Comparison of ENCODE assay signal across 17 mouse cellular contexts in the genomic region with DNA sequence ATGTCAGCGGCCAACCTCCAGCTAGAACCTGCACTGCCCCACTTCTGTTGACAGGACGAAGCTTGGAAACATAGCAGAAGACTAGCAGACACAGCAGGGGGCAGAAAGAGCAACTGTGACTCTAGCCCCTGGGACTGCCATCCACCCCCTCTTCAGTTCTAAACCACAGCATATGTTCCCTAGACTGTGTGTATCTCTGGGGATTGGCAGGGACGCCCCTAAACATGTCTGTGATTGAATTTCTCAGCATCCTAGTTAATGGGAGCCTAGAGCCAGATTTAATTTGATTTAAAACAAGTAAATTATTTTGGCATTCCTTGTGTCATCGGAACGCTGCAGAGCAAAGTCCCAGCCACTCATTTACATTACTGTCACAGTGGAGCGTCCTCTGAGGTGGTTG.
DNase-seq lines count a peak whose midpoint lies in the region; ATAC-seq and TF ChIP-seq lines count a peak whose summit lies in the region.
"Had no signal": no experiment of that assay in that cellular context is flagged by ENCODE, and none has a peak within 500 bp of the region (broad histone marks: within the 10 kb centered on the region; RNA-seq: fewer than 3 reads in every experiment).

No protein-coding gene starts in this region.

- H3K27ac ChIP-seq in forebrain, embryonic 14.5 days (ENCODE audit: low read depth, low read length) = no peak overlapping the region
- no peak overlapping the region for H3K27ac ChIP-seq in forebrain, embryonic 10.5 days
- H3K27ac ChIP-seq in forebrain, embryonic 16.5 days (ENCODE audit: low read length) = no peak overlapping the region
- no peak overlapping the region for H3K27ac ChIP-seq in forebrain, postnatal 0 days (ENCODE audit: low read depth, low read length)
- H3K27ac ChIP-seq: embryonic facial prominence, embryonic 10.5 days; embryonic facial prominence, embryonic 12.5 days had no signal

- H3K9ac ChIP-seq in forebrain, embryonic 14.5 days (ENCODE audit: low read length) = no peak overlapping the region
- no peak overlapping the region for H3K9ac ChIP-seq in forebrain, embryonic 16.5 days (replicated peaks; ENCODE audit: low read depth, low read length)
- H3K9ac ChIP-seq in forebrain, postnatal 0 days = no peak overlapping the region
- H3K9ac ChIP-seq: embryonic facial prominence, embryonic 12.5 days had no signal

- H3K4me2 ChIP-seq in forebrain, embryonic 14.5 days (ENCODE audit: low read length) = no peak overlapping the region
- no peak overlapping the region for H3K4me2 ChIP-seq in forebrain, embryonic 16.5 days (ENCODE audit: low read length)
- no peak overlapping the region for H3K4me2 ChIP-seq in forebrain, postnatal 0 days (ENCODE audit: low read depth)
- H3K4me2 ChIP-seq: embryonic facial prominence, embryonic 12.5 days had no signal

- 76% methylated on average over 6 of the region's 6 CpGs for WGBS in forebrain, embryonic 14.5 days
- WGBS in forebrain, embryonic 10.5 days = 90% methylated on average over 6 of the region's 6 CpGs
- 69% methylated on average over 6 of the region's 6 CpGs for WGBS in forebrain, embryonic 16.5 days
- 60% methylated on average over 6 of the region's 6 CpGs for WGBS in forebrain, postnatal 0 days

- H3K9me3 ChIP-seq in forebrain, embryonic 14.5 days (replicated peaks; ENCODE audit: control insufficient read depth, low read length) = no peaks in the 10 kb centered on the region
- H3K9me3 ChIP-seq in forebrain, embryonic 10.5 days = no peaks in the 10 kb centered on the region
- H3K9me3 ChIP-seq in forebrain, embryonic 16.5 days (ENCODE audit: control insufficient read depth, low read length) = no peaks in the 10 kb centered on the region
- no peaks in the 10 kb centered on the region for H3K9me3 ChIP-seq in forebrain, postnatal 0 days (ENCODE audit: low read length)
- H3K9me3 ChIP-seq: embryonic facial prominence, embryonic 10.5 days; embryonic facial prominence, embryonic 12.5 days had no signal

- no peaks in the 10 kb centered on the region for H3K27me3 ChIP-seq in forebrain, embryonic 14.5 days (replicated peaks; ENCODE audit: control insufficient read depth, insufficient read depth, low read length)
- H3K27me3 ChIP-seq in forebrain, embryonic 10.5 days (ENCODE audit: poor library complexity, severe bottlenecking) = no peaks in the 10 kb centered on the region
- H3K27me3 ChIP-seq in forebrain, embryonic 16.5 days (replicated peaks; ENCODE audit: control insufficient read depth, insufficient read depth, low read length) = no peaks in the 10 kb centered on the region
- H3K27me3 ChIP-seq in forebrain, postnatal 0 days (ENCODE audit: insufficient read depth, low read length) = no peaks in the 10 kb centered on the region

- no peak for TF ChIP-seq CTCF in forebrain, postnatal 0 days (IDR thresholded peaks at IDR 0.05; ENCODE audit: low read depth)

- H3K4me3 ChIP-seq in forebrain, embryonic 14.5 days (ENCODE audit: low read depth, low read length) = no peak overlapping the region
- no peak overlapping the region for H3K4me3 ChIP-seq in forebrain, embryonic 10.5 days
- H3K4me3 ChIP-seq in forebrain, embryonic 16.5 days (replicated peaks; ENCODE audit: low read length) = no peak overlapping the region
- no peak overlapping the region for H3K4me3 ChIP-seq in forebrain, postnatal 0 days (ENCODE audit: low read depth, low read length)
- H3K4me3 ChIP-seq: embryonic facial prominence, embryonic 10.5 days; embryonic facial prominence, embryonic 12.5 days had no signal

- DNase-seq in forebrain, embryonic 14.5 days (ENCODE audit: low spot score) = peak; percentile 39
- no peak for DNase-seq in forebrain, embryonic 10.5 days (ENCODE audit: extremely low spot score, low spot score)
- no peak for DNase-seq in forebrain, postnatal 0 days
- peak; percentile 19 for DNase-seq in retina, postnatal 1 day
- no peak for DNase-seq in retina, embryonic 14.5 days (ENCODE audit: low spot score)
- no peak for DNase-seq in ovary, postnatal 14 days (ENCODE audit: low spot score)
- DNase-seq: adrenal gland, adult 2 months; adrenal gland, postnatal 10 days; adrenal gland, postnatal 25 days; cerebellum, adult 11-12 months; cerebellum, adult 2 months; cerebellum, adult 9-10 months; cerebellum, postnatal 10 days; cerebellum, postnatal 25 days had no signal

- no peaks in the 10 kb centered on the region for H3K4me1 ChIP-seq in forebrain, embryonic 14.5 days (ENCODE audit: control insufficient read depth, insufficient read depth, low read length)
- H3K4me1 ChIP-seq in forebrain, embryonic 10.5 days = peaks cover 25% of the 10 kb centered on the region
- H3K4me1 ChIP-seq in forebrain, embryonic 16.5 days (replicated peaks; ENCODE audit: control insufficient read depth, insufficient read depth, low read length) = peaks cover 7% of the 10 kb centered on the region; the same call in 1 of the 2 replicates
- H3K4me1 ChIP-seq in forebrain, postnatal 0 days (ENCODE audit: insufficient read depth) = no peaks in the 10 kb centered on the region
- H3K4me1 ChIP-seq: embryonic facial prominence, embryonic 10.5 days; embryonic facial prominence, embryonic 12.5 days had no signal

- H3K36me3 ChIP-seq in forebrain, embryonic 14.5 days (ENCODE audit: control insufficient read depth, insufficient read depth, low read length) = no peaks in the 10 kb centered on the region
- H3K36me3 ChIP-seq in forebrain, embryonic 10.5 days (replicated peaks) = no peaks in the 10 kb centered on the region
- no peaks in the 10 kb centered on the region for H3K36me3 ChIP-seq in forebrain, embryonic 16.5 days (ENCODE audit: control insufficient read depth, insufficient read depth)
- no peaks in the 10 kb centered on the region for H3K36me3 ChIP-seq in forebrain, postnatal 0 days (ENCODE audit: insufficient read depth)
- H3K36me3 ChIP-seq: embryonic facial prominence, embryonic 10.5 days; embryonic facial prominence, embryonic 12.5 days had no signal

- ATAC-seq in forebrain, embryonic 14.5 days = no peak
- ATAC-seq in forebrain, embryonic 16.5 days = peak; percentile 58
- ATAC-seq in forebrain, postnatal 0 days = no peak

Comparison
In these comparisons a context has a peak if more than half of its experiments do, and no peak if none do; other contexts are left out.
1. DNase-seq: peak in forebrain, embryonic 14.5 days (single experiment) and retina, postnatal 1 day (single experiment); none in forebrain, embryonic 10.5 days (single experiment), forebrain, postnatal 0 days (single experiment), retina, embryonic 14.5 days (single experiment) and ovary, postnatal 14 days (single experiment).